Mouse (Mus musculus): ENCODE results near the gene Ttll8. TPM values are rescaled to one million over a fixed set of nuclear protein-coding genes. Genes with fewer than 3 reads are reported as not detected.

Gene Ttll8
- total RNA-seq, 4 experiments from 2014 or later = not detected

GRCm38 (mm10) chr15:88860781-88861180, 93.4 kb downstream of the Ttll8 start:
- no peak for DNase-seq (ENCODE audit: low spot score)

DNA sequence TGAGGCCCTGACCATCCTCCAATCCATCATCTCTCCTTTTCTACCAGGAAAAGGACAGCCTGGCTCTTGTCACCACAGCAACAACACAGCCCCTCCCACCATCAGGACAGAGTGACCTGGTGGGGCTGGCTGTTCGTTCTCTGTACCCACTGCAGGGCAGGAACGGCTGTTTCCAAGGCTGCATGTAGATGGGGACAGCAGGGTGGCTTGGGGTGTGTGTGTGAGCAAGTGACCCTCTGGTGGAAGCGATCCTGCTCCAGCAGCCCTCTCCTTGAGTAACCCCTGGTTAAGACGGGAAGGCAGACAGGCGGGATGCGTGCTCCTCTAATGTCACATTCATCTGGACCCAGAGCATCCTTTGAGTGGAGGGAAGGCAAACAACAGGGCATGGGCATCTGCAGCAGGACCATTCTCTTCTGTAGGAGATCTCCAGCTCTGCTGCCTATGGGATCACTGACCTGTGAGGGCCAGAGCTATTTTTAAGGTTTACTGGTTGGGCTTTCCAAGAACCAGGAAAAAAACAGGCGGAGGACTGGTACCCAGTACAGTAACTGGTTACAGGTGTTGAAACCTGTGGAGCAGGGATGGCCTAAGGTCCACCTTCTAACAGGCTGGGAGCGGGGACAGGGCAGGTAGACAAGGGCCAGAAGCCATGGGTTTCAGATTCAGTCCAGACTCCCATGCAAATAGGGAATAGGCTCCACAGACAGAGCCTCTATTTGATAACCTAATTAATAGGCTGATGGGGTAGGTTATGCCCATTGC, 94.8 kb downstream of the Ttll8 start:
- no peak for DNase-seq (ENCODE audit: low spot score)

GRCm38 (mm10) chr15:88858707-88859106, 95.5 kb downstream of the Ttll8 start:
- no peak for DNase-seq (ENCODE audit: low spot score)

DNA sequence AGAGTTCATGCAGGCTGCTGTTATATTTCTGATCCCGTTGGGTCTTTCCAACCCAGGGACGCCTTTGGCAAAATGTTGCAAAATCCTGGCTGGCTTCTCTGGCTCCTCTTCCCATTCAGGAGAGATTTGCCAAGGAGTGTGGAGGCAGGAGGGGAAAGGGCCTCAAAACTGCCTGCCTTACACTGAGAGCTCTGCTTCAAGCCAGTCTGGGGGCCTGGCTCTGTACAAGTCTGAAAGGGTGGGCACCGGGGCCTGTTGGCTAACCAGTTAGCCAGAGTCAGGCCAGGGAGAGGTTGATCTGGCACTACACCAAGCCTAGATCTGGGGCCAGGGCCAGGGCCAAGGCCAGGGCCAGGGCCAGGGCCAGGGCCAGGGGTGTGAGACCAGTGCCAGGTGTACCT, 96.1 kb downstream of the Ttll8 start:
- peak; percentile 73 for DNase-seq (ENCODE audit: low spot score)

GRCm38 (mm10) chr15:88857361-88857760, 96.9 kb downstream of the Ttll8 start:
- no peak for DNase-seq (ENCODE audit: low spot score)

DNA sequence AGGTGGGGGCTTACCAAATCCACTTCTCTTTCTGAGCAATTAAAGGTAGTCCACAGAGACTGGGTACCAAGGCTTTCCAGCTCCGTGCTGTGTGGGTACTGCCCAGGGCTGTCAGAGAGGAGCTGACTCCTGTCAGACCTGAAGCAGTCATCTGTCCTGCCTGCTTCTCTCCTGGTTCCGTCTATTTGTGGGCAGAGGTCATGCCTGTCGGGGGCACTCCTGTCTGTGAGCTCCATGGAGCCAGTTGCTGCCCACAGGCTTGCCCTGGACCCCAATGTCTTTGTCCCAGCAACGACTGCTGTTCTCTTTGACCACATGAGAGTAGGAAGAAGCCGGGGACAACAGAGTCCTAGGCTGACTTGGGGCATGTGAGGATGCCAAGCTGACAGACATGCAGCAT, 97.6 kb downstream of the Ttll8 start:
- DNase-seq (ENCODE audit: low spot score) = no peak

GRCm38 (mm10) chr15:88855896-88856417, 98.3 kb downstream of the Ttll8 start:
- no peak for DNase-seq (ENCODE audit: low spot score)

DNA sequence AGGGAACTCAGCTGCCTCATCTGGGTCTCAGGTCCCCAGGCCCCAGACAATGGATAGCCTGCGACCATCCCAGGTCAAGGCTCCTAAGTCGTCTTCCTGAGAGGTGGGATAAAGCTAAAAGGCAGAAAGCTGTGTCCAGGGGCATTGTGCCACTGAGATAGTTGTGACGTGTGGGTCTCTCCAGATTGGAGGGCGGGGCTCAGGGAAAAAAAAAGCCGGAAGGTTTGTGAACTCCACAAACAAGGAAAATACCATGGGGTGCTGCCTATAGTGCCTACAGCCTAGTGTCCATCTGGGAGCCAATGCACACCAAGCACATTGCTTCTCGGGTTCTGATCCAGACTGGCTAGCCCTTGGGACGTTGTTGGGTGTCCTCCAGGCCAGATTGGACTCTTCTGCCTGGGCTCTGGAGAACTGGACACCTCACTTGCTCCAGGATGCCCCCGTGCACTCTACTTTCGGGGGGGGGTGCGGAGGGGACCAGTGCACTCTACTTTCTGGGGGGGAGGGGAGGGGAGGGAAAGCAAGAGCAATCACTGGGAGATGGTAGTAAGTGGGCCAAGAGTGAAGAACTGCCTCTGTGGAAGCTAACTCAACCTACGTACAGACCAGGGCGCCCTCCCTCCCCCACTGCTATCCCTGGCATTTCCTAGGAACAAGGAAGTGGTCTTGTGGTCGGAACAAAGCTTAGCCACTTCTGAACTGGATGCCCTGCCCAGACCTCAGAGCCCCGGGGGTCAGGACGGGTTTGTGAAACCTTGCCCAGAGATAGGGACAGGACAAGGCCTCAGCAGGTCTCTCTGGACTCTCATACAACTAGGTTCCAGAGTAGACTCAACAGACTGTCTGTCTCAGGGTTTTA, 99.0 kb downstream of the Ttll8 start:
- DNase-seq (ENCODE audit: low spot score) = no peak

DNA sequence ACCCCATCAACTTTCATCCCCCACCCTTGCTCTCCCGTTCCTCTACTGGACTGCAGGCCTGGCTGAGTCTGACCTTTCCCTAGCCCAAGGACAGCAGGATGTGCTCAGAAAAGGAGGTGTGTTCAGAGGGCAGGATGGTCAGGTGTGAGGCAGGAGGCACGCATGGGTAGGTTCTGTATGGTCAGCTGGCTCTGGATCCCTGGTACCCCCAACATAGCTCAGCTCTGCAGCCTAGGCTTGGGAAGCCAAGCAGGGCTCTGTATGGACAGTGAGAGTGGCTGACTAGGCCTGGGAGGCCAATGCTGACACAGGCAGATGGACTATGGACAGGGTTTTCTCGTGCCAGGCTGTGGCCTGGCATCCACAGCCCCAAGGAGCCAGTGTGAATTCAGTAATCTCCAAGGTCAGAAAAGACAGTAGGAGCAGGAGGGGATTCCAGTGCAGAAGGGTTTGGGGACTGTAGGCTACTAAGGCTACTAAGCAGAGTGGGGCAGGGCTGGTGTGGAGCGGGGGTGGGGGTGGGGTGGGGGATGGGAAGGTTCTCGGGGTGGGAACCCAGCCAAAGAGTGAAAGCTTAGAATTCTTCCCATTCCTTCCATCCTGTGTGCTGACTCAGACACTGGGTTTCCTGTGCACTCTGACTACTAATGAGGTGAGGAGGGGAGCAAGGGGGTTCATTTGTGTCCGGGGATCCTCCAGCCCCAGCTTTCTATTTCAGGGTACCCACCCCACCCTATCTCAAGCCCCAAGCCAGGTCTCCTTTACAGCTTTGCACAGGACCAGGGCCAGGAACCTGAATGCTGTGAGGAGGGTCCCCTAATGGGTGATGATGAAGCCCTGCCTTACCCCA, 99.9 kb downstream of the Ttll8 start:
- DNase-seq (ENCODE audit: low spot score) = no peak

DNA sequence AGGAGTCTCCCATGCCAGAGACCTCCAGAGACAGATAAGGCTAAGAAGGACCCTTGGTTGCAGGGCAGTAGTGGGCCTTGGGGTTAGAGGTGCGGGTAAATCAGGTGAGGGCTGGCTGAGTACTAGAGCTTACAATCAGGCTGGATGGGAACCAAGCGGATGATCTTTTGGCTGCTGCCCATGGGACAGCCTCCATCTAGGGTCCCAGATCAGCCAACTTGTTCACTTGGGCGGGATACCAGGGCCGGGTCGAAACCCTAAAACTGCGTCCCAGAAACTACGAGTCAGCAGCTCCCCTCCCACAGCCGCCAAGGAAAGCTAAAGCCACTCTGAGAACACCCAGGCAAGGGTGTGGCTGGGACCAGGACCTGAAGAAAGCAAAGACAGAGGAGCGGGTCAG, 101.1 kb downstream of the Ttll8 start:
- DNase-seq (ENCODE audit: low spot score) = no peak

- no peak for DNase-seq (ENCODE audit: low spot score)
These were observed 102.6 kb downstream of the Ttll8 start for GRCm38 (mm10) chr15:88851507-88852149.

- no peak for DNase-seq (ENCODE audit: low spot score)
These were observed 103.1 kb downstream of the Ttll8 start for GRCm38 (mm10) chr15:88851076-88851475.

GRCm38 (mm10) chr15:88850146-88850826, 103.9 kb downstream of the Ttll8 start:
- peak; percentile 97 for DNase-seq (ENCODE audit: low spot score)

- no peak for DNase-seq (ENCODE audit: low spot score)
These were observed 104.6 kb downstream of the Ttll8 start for GRCm38 (mm10) chr15:88849621-88850020.

- no peak for DNase-seq (ENCODE audit: low spot score)
These were observed 105.6 kb downstream of the Ttll8 start for GRCm38 (mm10) chr15:88848661-88849060.

GRCm38 (mm10) chr15:88844966-88845365, 109.3 kb downstream of the Ttll8 start:
- DNase-seq (ENCODE audit: low spot score) = no peak

DNA sequence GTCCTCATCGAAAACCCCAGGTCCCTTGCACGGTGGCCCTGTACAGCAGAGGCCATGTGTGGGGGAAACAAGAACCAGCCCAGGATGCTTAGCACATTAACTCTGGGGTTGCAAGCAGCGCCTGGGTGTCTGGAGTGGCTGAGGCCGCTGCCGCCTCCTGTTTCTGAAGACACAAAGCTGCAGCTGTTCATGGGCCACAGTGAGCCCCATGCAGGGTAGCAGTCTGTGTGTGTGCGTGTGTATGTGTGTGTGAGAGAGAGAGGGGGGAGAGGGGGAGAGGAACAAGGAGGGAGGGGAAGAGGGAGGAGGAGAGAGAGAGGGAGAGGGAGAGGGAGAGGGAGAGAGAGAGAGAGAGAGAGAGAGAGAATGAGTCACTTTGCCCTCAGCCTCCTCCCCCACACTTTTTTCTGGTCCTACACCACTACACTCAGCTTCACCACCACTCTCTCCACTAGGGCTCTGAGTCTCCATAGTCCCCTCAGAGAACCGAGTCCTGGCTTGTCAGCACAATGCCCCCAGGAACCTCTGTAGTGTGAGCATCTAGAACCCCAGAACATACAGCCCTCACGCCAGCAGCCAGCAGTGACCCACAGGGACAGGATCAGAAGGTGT, 110.6 kb downstream of the Ttll8 start:
- no peak for DNase-seq (ENCODE audit: low spot score)

DNA sequence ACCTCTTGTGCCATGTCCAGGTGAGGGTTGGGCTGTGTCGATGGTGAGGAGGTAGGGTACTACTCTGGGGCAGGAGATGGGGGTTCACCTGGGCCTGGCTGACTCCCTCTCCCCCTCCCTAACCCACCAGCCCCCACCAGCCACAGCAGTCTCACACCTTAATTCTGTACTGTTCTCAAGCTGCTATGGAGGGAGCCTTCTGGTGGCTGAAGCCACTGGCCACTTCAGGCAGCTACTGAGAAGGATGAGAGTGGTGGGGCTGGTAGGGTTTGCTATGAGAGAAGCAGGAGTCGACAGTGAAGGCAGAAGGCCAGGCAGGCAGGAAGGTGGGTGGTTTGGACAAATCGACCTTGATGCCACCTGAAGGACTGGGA, 111.9 kb downstream of the Ttll8 start:
- DNase-seq (ENCODE audit: low spot score) = no peak

DNA sequence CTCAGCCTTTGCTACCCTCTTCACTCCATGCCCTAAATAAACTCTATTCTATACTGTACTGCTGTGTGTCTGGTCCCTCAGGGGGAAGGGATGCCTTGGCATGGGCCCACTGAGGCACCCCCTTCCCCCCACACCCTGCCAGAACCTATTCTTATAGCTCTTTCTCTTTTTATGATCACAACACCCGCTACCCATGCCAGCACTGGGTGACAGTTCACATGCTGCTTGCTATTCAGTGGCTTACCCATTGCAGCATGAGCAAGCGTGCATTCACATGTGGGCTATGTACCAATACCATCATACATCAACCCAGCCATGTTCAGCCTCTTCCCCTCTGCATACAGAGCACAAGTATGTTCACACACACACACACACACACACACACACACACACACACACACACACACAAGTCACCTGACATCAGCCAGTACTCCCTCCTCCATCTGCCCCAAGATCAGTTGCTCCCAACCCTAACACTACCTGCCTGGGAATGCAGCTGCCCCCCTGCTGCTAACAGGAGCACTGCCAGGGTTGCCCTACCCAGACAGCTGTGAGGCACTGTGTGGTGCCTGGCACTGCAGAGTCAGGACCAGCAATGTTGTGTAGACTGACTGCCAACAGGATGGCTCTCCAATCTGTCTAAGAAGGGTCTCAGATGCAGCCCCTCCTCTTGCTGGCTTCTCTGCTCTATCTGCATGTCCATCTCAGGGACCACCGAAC, 112.5 kb downstream of the Ttll8 start:
- DNase-seq (ENCODE audit: low spot score) = no peak

DNA sequence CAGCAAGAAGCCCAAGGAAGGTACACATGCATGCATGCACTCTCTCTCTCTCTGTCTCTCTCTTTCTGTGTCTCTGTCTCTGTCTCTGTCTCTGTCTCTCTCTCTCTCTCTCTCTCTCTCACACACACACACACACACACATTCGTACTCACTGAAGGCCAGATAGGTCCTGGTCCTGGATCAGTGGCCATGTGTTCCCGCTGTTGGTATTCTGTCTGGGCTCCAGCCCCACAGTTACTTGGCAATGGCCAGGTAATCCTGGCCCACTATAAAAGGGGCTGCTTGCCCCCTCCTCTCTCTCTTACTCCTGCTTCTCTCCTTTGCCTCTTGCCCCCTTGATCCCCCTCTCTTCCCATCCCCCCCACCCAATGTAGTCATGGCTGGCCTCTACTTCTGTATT, 113.1 kb downstream of the Ttll8 start:
- DNase-seq (ENCODE audit: low spot score) = no peak
